Mouse (Mus musculus) liver, postnatal 0 days (tissue): ENCODE data around the gene Rps27a. TPM values are rescaled to one million over a fixed set of nuclear protein-coding genes. Genes with fewer than 3 reads are reported as not detected.
"Not testable (repeated sequence)": the region's sequence is repeated elsewhere in the genome, so short reads cannot be mapped to it uniquely, and the experiment has no call there.

Source experiments
- ATAC-seq: fragments of 200-750 bp; cut with Nextera tagmentation; 2 replicates; pipeline ENCODE4 v1.8.0; 2017; ENCODE audit warnings: mild to moderate bottlenecking, moderate library complexity
- DNase-seq: peaks from one replicate; pipeline ENCODE4 v3.0.0-alpha.2; 2016
- H3K27ac ChIP-seq: fragments of 300-500 bp; sonication (generic); 2 replicates; pipeline ENCODE4 v1.5.1; 2014; ENCODE audit warnings: antibody characterized with exemption, moderate library complexity, mild to moderate bottlenecking, low read depth
- H3K27me3 ChIP-seq: fragments of 300-500 bp; sonication (generic); 2 replicates; pipeline ENCODE4 v1.6.1; 2014; ENCODE audit warnings: low read length, control low read depth, mixed read lengths; ENCODE audit not compliant: insufficient read depth
- H3K36me3 ChIP-seq: fragments of 300-500 bp; sonication (generic); replicated peaks from 2 replicates; pipeline ENCODE4 v1.6.1; 2014; ENCODE audit warnings: mild to moderate bottlenecking, control low read depth, low read length, moderate library complexity, mixed read lengths; ENCODE audit not compliant: insufficient read depth
- H3K4me1 ChIP-seq: fragments of 300-500 bp; sonication (generic); 2 replicates; pipeline ENCODE4 v1.6.1; 2014; ENCODE audit warnings: antibody characterized with exemption, mild to moderate bottlenecking, control low read depth; ENCODE audit not compliant: insufficient read depth
- H3K4me2 ChIP-seq: fragments of 300-500 bp; sonication (generic); 2 replicates; pipeline ENCODE4 v1.6.1; 2014; ENCODE audit warnings: low read depth, mild to moderate bottlenecking, low read length, moderate library complexity, mixed read lengths
- H3K4me3 ChIP-seq: fragments of 300-500 bp; sonication (generic); 2 replicates; pipeline ENCODE4 v1.5.1; 2014; ENCODE audit warnings: low read depth, low read length
- H3K9ac ChIP-seq: fragments of 300-500 bp; sonication (generic); replicated peaks from 2 replicates; pipeline ENCODE4 v1.6.1; 2014; ENCODE audit warnings: mild to moderate bottlenecking, moderate library complexity
- H3K9me3 ChIP-seq: fragments of 300-500 bp; sonication (generic); 2 replicates; pipeline ENCODE4 v1.6.1; 2016; ENCODE audit warnings: mild to moderate bottlenecking, control low read depth, low read length, mixed read lengths
- CTCF ChIP-seq: sonication (generic); IDR thresholded peaks from 2 replicates; pipeline ENCODE4 v1.5.1; 2016; ENCODE audit warnings: antibody characterized with exemption, low read depth
- EP300 ChIP-seq: IDR thresholded peaks from 2 replicates; pipeline ENCODE4 v1.6.1; 2016; ENCODE audit warnings: antibody characterized with exemption, low read depth, mild to moderate bottlenecking
- WGBS: fragments of 180-500 bp; shearing (Covaris S2); extraction: QIAGEN DNeasy Blood & Tissue Kit; methylation state at CpG from one replicate; pipeline ENCODE4 v1.1.7; 2014; ENCODE audit not compliant: insufficient replicate concordance; 5-methylcytosine and 5-hydroxymethylcytosine counted together
- polyA plus RNA-seq: library from polyadenylated mRNA; unstranded; fragments of >200 nt; fragmentation: Nextera tagmentation; extraction: Ambion mirVana; gene quantifications from 2 replicates; pipeline ENCODE4 v1.2.1, GENCODE M21; 2015

Rps27a gene
- polyA plus RNA-seq, 1 experiment from 2014 or later: 684 TPM

DNA sequence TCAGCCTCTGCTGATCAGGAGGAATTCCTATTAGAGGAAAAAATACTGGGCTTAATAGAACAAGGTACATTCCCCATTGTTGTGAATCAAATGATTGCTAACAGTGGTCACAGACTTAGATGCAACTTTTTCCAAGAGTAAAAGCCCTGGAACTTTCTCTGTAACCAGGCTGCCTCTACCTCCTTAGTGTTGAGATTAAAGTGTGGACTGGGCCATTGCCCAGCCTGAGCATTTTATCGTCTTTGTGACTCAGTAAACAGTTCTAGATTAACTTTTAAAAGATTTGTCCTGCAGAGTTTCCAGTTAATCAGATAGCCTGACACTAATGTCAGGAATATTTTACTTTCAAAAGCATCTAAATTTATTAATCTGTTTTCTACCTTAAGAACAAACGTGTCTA lies 1.1 kb downstream of the Rps27a start:
- Histone ChIP-seq H3K9me3 (no peaks in the 10 kb centered on the region), H3K4me3 (peak overlapping the region; percentile 89), H3K27ac (peak overlapping the region; percentile 70; the same call in 1 of the 2 replicates), H3K36me3 (peaks cover 31% of the 10 kb centered on the region), H3K4me2 (peak overlapping the region; percentile 81), H3K4me1 (peaks cover 16% of the 10 kb centered on the region), H3K27me3 (no peaks in the 10 kb centered on the region), H3K9ac (peak overlapping the region; percentile 92)
- ATAC-seq: no peak
- no peak for TF ChIP-seq CTCF
- no peak for TF ChIP-seq EP300
- DNase-seq: no peak
- WGBS: 6% methylated on average over 2 of the region's 2 CpGs

DNA sequence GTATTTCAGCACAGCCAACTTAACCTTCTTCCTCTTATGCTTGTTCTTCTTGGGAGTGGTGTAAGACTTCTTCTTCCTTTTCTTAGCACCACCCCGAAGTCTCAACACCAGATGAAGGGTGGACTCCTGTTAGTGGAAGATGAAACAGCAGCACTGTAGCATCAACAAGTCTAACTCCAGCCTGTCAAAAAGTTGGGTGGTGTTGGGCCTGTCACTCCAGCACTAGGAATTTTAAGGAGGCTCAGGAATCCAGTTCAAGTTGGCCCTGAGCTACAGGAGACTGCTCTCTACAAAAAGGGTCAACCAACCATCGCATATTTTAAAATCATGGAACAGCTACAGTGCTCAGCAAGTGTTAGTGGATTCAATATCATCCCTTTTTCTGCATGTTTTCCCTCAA lies 1.6 kb downstream of the Rps27a start:
- 52% methylated on average over 2 of the region's 2 CpGs for WGBS
- peaks cover 34% of the 10 kb centered on the region for H3K36me3 ChIP-seq
- DNase-seq, H3K27me3 ChIP-seq, H3K9me3 ChIP-seq, ATAC-seq: not testable (repeated sequence)
- peak overlapping the region; percentile 92 for H3K9ac ChIP-seq
- peak overlapping the region; percentile 89 for H3K4me3 ChIP-seq
- H3K4me2 ChIP-seq: peak overlapping the region; percentile 81
- peaks cover 16% of the 10 kb centered on the region for H3K4me1 ChIP-seq
- peak overlapping the region; percentile 63; the same call in 1 of the 2 replicates for H3K27ac ChIP-seq

- H3K4me3 ChIP-seq, H3K27me3 ChIP-seq, H3K27ac ChIP-seq, ATAC-seq, H3K4me2 ChIP-seq, H3K9me3 ChIP-seq, H3K9ac ChIP-seq, DNase-seq: not testable (repeated sequence)
- WGBS: 80% methylated on average over 4 of the region's 4 CpGs
- H3K36me3 ChIP-seq: peaks cover 43% of the 10 kb centered on the region
- H3K4me1 ChIP-seq: peaks cover 16% of the 10 kb centered on the region
These were observed 2.7 kb downstream of the Rps27a start for GRCm38 (mm10) chr11:29545150-29545752.

DNA sequence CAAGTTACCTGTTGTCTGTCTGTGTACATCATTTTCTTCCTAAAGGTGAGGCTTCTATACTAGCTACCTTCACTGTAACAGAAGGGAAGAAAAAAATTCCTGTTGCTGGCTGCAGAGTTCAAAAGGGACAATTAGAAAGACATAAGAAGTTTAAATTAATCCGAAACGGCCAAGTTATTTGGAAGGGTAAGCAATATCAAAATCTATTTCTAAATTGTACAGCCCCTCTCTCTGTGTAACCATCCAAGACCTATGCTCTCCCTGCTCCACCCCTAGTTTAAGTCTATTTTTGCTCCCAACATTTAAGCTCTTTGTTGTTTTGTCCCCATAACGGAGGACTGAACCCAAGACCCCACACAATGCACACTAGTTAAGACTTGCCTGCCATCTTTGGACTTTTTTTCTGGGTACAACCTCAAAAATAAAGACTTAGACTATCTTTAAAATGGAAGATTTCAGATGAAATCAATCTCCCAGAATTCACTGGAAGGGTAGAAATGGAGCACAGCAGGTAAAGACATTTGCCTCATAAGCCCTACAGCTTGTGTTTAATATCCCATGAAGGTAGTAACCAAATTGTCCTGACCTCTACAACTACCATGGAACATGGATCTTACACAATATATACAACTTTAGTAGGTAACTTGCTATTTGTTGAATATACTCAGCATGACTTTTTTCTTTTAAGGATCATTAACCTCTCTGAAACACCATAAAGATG lies 3.5 kb downstream of the Rps27a start:
- Histone ChIP-seq H3K27me3 (no peaks in the 10 kb centered on the region), H3K36me3 (peaks cover 48% of the 10 kb centered on the region), H3K4me3 (no peak overlapping the region), H3K9me3 (no peaks in the 10 kb centered on the region), H3K9ac (no peak overlapping the region), H3K27ac (no peak overlapping the region), H3K4me2 (no peak overlapping the region), H3K4me1 (peaks cover 16% of the 10 kb centered on the region)
- DNase-seq (no peak), ATAC-seq (no peak)
- WGBS: 83% methylated on average over 3 of the region's 3 CpGs
- TF ChIP-seq EP300 (no peak), CTCF (no peak)

DNA sequence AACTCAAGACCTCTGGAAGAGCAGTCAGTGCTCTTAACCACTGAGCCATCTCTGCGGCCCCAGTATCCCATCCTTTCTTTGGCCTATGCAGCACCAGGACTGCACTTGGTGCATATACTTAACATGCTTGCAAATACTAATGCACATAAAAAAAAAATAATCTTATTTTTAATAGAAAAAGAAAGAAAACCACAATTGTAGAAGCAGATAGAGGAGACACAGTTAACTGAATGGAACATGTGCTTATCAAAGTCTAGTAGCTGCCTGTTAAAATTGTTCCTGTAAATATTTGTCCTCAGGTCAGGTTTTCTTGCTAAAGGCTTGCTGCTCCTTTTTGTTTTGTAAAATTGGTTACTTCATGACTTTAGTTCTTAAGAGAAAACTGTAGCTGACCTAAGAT lies 9.7 kb downstream of the Rps27a start:
- Histone ChIP-seq H3K4me1 (no peaks in the 10 kb centered on the region), H3K4me3 (no peak overlapping the region), H3K27me3 (no peaks in the 10 kb centered on the region), H3K9ac (no peak overlapping the region), H3K27ac (no peak overlapping the region), H3K4me2 (no peak overlapping the region), H3K9me3 (no peaks in the 10 kb centered on the region), H3K36me3 (peaks cover 49% of the 10 kb centered on the region)
- 88% methylated on average over 1 of the region's 1 CpGs for WGBS
- no peak for DNase-seq
- ATAC-seq: no peak
- TF ChIP-seq EP300: no peak
- no peak for TF ChIP-seq CTCF

- H3K36me3 ChIP-seq: peaks cover 6% of the 10 kb centered on the region
- peak within 1 kb of the TSS; percentile 81 for H3K9ac ChIP-seq
- peak within 1 kb of the TSS; percentile 76 for H3K4me2 ChIP-seq
- WGBS: 2% methylated on average over 47 of the region's 47 CpGs
- no peaks in the 10 kb centered on the region for H3K27me3 ChIP-seq
- H3K9me3 ChIP-seq: no peaks in the 10 kb centered on the region
- peak within 1 kb of the TSS; percentile 77 for H3K27ac ChIP-seq
- ATAC-seq (peak; percentile 97), DNase-seq (peak; percentile 85)
- peaks cover 9% of the 10 kb centered on the region for H3K4me1 ChIP-seq
- peak; percentile 28 for TF ChIP-seq CTCF
- TF ChIP-seq EP300: peak; percentile 21; the same call in 1 of the 2 replicates
- peak within 1 kb of the TSS; percentile 71 for H3K4me3 ChIP-seq
These were observed 21.7 kb downstream of the Rps27a start, which contains the start of gene Mtif2 for GRCm38 (mm10) chr11:29525988-29526794. TSS of gene Mtif2 (plus strand) at chr11:29526408.
